Mouse (Mus musculus) CH12.LX (cell line): ENCODE results near the gene Smg9. TPM values are rescaled to one million over a fixed set of nuclear protein-coding genes. Genes with fewer than 3 reads are reported as not detected.
A peak's percentile ranks its signal among the peaks of the same experiment; 100 is the strongest.

Source experiments
- DNase-seq: peaks from one replicate; pipeline ENCODE4 v3.0.0-alpha.2; 2013; ENCODE audit errors: extremely low read depth
- H3K27ac ChIP-seq: 2 replicates; pipeline ENCODE4 v1.5.1; 2012; ENCODE audit warnings: low read depth, mild to moderate bottlenecking, control low read depth, moderate library complexity; ENCODE audit not compliant: insufficient read depth
- H3K27me3 ChIP-seq: replicated peaks from 2 replicates; pipeline ENCODE3; 2012; ENCODE audit warnings: inconsistent platforms
- H3K36me3 ChIP-seq, 2 experiments: replicated peaks in 1 of 2; 2 replicates each; pipeline versions ENCODE3 to v1.6.1; 2012; ENCODE audit warnings: inconsistent platforms in 1 of 2, low read length in 1 of 2, mild to moderate bottlenecking in 1 of 2, mixed read lengths in 1 of 2, moderate library complexity in 1 of 2; ENCODE audit not compliant: control insufficient read depth in 1 of 2, insufficient read depth in 1 of 2
- H3K4me1 ChIP-seq, 2 experiments: 2 replicates each; pipeline ENCODE4 v1.6.1; 2012; ENCODE audit warnings: inconsistent platforms in 1 of 2, moderate library complexity in 1 of 2; ENCODE audit not compliant: insufficient read depth in 2 of 2, control insufficient read depth in 1 of 2
- H3K4me2 ChIP-seq: 2 replicates; pipeline ENCODE4 v1.6.1; 2012; ENCODE audit warnings: low read depth, mild to moderate bottlenecking, control low read depth; ENCODE audit not compliant: poor library complexity, insufficient read depth, severe bottlenecking
- H3K4me3 ChIP-seq, 3 experiments: fragments of 150-350 bp in 1 of 3; sonication (generic) in 1 of 3; replicated peaks in 1 of 3; 2 replicates each; pipeline versions ENCODE3 to v1.5.1; 2011 to 2012; ENCODE audit warnings: low read depth in 2 of 3, low read length in 2 of 3, mild to moderate bottlenecking in 2 of 3, moderate library complexity in 2 of 3, control low read depth in 1 of 3, improper control_type of control experiment in 1 of 3, inconsistent platforms in 1 of 3, mixed read lengths in 1 of 3; ENCODE audit not compliant: poor library complexity in 1 of 3
- H3K79me2 ChIP-seq: replicated peaks from 2 replicates; pipeline ENCODE4 v1.6.1; 2012; ENCODE audit warnings: mild to moderate bottlenecking, moderate library complexity; ENCODE audit not compliant: control insufficient read depth, poor library complexity, insufficient read depth, severe bottlenecking; ENCODE audit errors: extremely low read depth
- H3K9ac ChIP-seq: 2 replicates; pipeline ENCODE4 v1.6.1; 2012; ENCODE audit warnings: low read depth, mild to moderate bottlenecking, control low read depth, moderate library complexity; ENCODE audit not compliant: insufficient read depth
- H3K9me3 ChIP-seq: replicated peaks from 2 replicates; pipeline ENCODE3; 2012; ENCODE audit warnings: low read length, inconsistent platforms, mixed read lengths
- BHLHE40 ChIP-seq: IDR thresholded peaks from 2 replicates; pipeline ENCODE4 v1.6.1; 2011; ENCODE audit warnings: mild to moderate bottlenecking, low read depth, low read length, improper control_type of control experiment
- CHD1 ChIP-seq: IDR thresholded peaks from 2 replicates; pipeline ENCODE4 v1.6.1; 2012; ENCODE audit warnings: low read depth, low read length, improper control_type of control experiment, inconsistent platforms
- CHD2 ChIP-seq: IDR thresholded peaks from 2 replicates; pipeline ENCODE4 v1.6.1; 2011; ENCODE audit warnings: low read length, improper control_type of control experiment
- CTCF ChIP-seq, 2 experiments: IDR thresholded peaks in 1 of 2; conservative IDR thresholded peaks in 1 of 2; 2 replicates each; pipeline ENCODE4 v1.5.1; 2011 to 2012; ENCODE audit warnings: low read depth in 2 of 2, low read length in 2 of 2, improper control_type of control experiment in 1 of 2, inconsistent platforms in 1 of 2, mild to moderate bottlenecking in 1 of 2, moderate library complexity in 1 of 2
- E2F4 ChIP-seq: IDR thresholded peaks from 2 replicates; pipeline ENCODE4 v1.6.1; 2011; ENCODE audit warnings: low read depth, low read length, improper control_type of control experiment; ENCODE audit not compliant: insufficient replicate concordance
- ELF1 ChIP-seq: IDR thresholded peaks from 2 replicates; pipeline ENCODE4 v1.6.1; 2014; ENCODE audit warnings: low read depth, mild to moderate bottlenecking, inconsistent platforms, low read length, improper control_type of control experiment
- EP300 ChIP-seq: IDR thresholded peaks from 2 replicates; pipeline ENCODE4 v1.6.1; 2011; ENCODE audit warnings: low read length, improper control_type of control experiment
- ETS1 ChIP-seq: conservative IDR thresholded peaks from 2 replicates; pipeline ENCODE4 v1.6.1; 2012; ENCODE audit warnings: low read depth, mild to moderate bottlenecking, inconsistent platforms, low read length, improper control_type of control experiment, moderate library complexity
- GABPA ChIP-seq: IDR thresholded peaks from 2 replicates; pipeline ENCODE4 v1.6.1; 2012; ENCODE audit warnings: low read depth, low read length, improper control_type of control experiment, inconsistent platforms; ENCODE audit not compliant: insufficient replicate concordance
- HCFC1 ChIP-seq: IDR thresholded peaks from 2 replicates; pipeline ENCODE4 v1.6.1; 2012; ENCODE audit warnings: low read depth, mild to moderate bottlenecking, inconsistent platforms, low read length, improper control_type of control experiment
- IRF4 ChIP-seq: IDR thresholded peaks from 2 replicates; pipeline ENCODE4 v1.6.1; 2014; ENCODE audit warnings: low read depth, mild to moderate bottlenecking, inconsistent platforms, low read length, improper control_type of control experiment
- JUN ChIP-seq: IDR thresholded peaks from 2 replicates; pipeline ENCODE4 v1.6.1; 2011; ENCODE audit warnings: low read depth, mild to moderate bottlenecking, low read length, improper control_type of control experiment, moderate library complexity; ENCODE audit not compliant: insufficient read depth
- JUND ChIP-seq: conservative IDR thresholded peaks from 2 replicates; pipeline ENCODE4 v1.6.1; 2011; ENCODE audit warnings: low read depth, low read length, improper control_type of control experiment
- KAT2A ChIP-seq: IDR thresholded peaks from 2 replicates; pipeline ENCODE4 v1.6.1; 2012; ENCODE audit warnings: low read length, improper control_type of control experiment, inconsistent platforms; ENCODE audit not compliant: insufficient replicate concordance
- MAFK ChIP-seq: IDR thresholded peaks from 2 replicates; pipeline ENCODE4 v1.6.1; 2011; ENCODE audit warnings: low read length, improper control_type of control experiment; ENCODE audit not compliant: insufficient replicate concordance
- MAX ChIP-seq: IDR thresholded peaks from 2 replicates; pipeline ENCODE4 v1.6.1; 2011; ENCODE audit warnings: low read length, improper control_type of control experiment
- MAZ ChIP-seq: IDR thresholded peaks from 2 replicates; pipeline ENCODE4 v1.6.1; 2012; ENCODE audit warnings: low read depth, mild to moderate bottlenecking, inconsistent platforms, low read length, improper control_type of control experiment, moderate library complexity
- MEF2A ChIP-seq: IDR thresholded peaks from 2 replicates; pipeline ENCODE4 v1.6.1; 2014; ENCODE audit warnings: low read depth, mild to moderate bottlenecking, inconsistent platforms, low read length, improper control_type of control experiment, borderline replicate concordance
- MXI1 ChIP-seq: IDR thresholded peaks from 2 replicates; pipeline ENCODE4 v1.6.1; 2011; ENCODE audit warnings: mild to moderate bottlenecking, low read depth, low read length, improper control_type of control experiment
- MYC ChIP-seq: IDR thresholded peaks from 2 replicates; pipeline ENCODE4 v1.6.1; 2011; ENCODE audit warnings: low read depth, mild to moderate bottlenecking, improper control_type of control experiment, low read length
- NELFE ChIP-seq: IDR thresholded peaks from 2 replicates; pipeline ENCODE4 v1.6.1; 2011; ENCODE audit warnings: low read depth, low read length, improper control_type of control experiment
- NRF1 ChIP-seq: IDR thresholded peaks from 2 replicates; pipeline ENCODE4 v1.6.1; 2014; ENCODE audit warnings: low read depth, mild to moderate bottlenecking, inconsistent platforms, low read length, improper control_type of control experiment, moderate library complexity
- PAX5 ChIP-seq: IDR thresholded peaks from 2 replicates; pipeline ENCODE4 v1.6.1; 2012; ENCODE audit warnings: low read length, inconsistent platforms, mixed read lengths
- POLR2A ChIP-seq: IDR thresholded peaks from 2 replicates; pipeline ENCODE4 v1.6.1; 2011; ENCODE audit warnings: low read depth, mild to moderate bottlenecking, improper control_type of control experiment, low read length
- POLR2AphosphoS2 ChIP-seq: IDR thresholded peaks from 2 replicates; pipeline ENCODE4 v1.6.1; 2011; ENCODE audit warnings: low read depth, low read length, improper control_type of control experiment
- RAD21 ChIP-seq: IDR thresholded peaks from 2 replicates; pipeline ENCODE4 v1.6.1; 2011; ENCODE audit warnings: low read depth, mild to moderate bottlenecking, low read length, improper control_type of control experiment, moderate library complexity
- RCOR1 ChIP-seq: conservative IDR thresholded peaks from 2 replicates; pipeline ENCODE4 v1.6.1; 2012; ENCODE audit warnings: low read depth, mild to moderate bottlenecking, inconsistent platforms, low read length, improper control_type of control experiment
- SIN3A ChIP-seq: IDR thresholded peaks from 2 replicates; pipeline ENCODE4 v1.6.1; 2012; ENCODE audit warnings: low read length, improper control_type of control experiment, inconsistent platforms
- SMC3 ChIP-seq: IDR thresholded peaks from 2 replicates; pipeline ENCODE4 v1.6.1; 2011; ENCODE audit warnings: low read depth, low read length, improper control_type of control experiment
- TBP ChIP-seq: conservative IDR thresholded peaks from 2 replicates; pipeline ENCODE4 v1.6.1; 2011; ENCODE audit warnings: low read depth, low read length, improper control_type of control experiment
- TCF12 ChIP-seq: IDR thresholded peaks from 2 replicates; pipeline ENCODE4 v1.6.1; 2014; ENCODE audit warnings: low read depth, mild to moderate bottlenecking, inconsistent platforms, low read length, improper control_type of control experiment
- UBTF ChIP-seq: IDR thresholded peaks from 2 replicates; pipeline ENCODE4 v1.6.1; 2012; ENCODE audit warnings: low read depth, mild to moderate bottlenecking, inconsistent platforms, low read length, improper control_type of control experiment, moderate library complexity
- USF1 ChIP-seq: IDR thresholded peaks from 2 replicates; pipeline ENCODE4 v1.6.1; 2014; ENCODE audit warnings: low read depth, mild to moderate bottlenecking, inconsistent platforms, low read length, improper control_type of control experiment
- USF2 ChIP-seq: conservative IDR thresholded peaks from 2 replicates; pipeline ENCODE4 v1.6.1; 2011; ENCODE audit warnings: low read depth, low read length, improper control_type of control experiment
- ZC3H11A ChIP-seq: IDR thresholded peaks from 2 replicates; pipeline ENCODE4 v1.6.1; 2012; ENCODE audit warnings: low read depth, mild to moderate bottlenecking, inconsistent platforms, low read length, improper control_type of control experiment
- ZKSCAN1 ChIP-seq: IDR thresholded peaks from 2 replicates; pipeline ENCODE4 v1.6.1; 2012; ENCODE audit warnings: low read depth, inconsistent platforms, low read length, improper control_type of control experiment, borderline replicate concordance
- ZMIZ1 ChIP-seq: IDR thresholded peaks from 2 replicates; pipeline ENCODE4 v1.6.1; 2012; ENCODE audit warnings: low read depth, mild to moderate bottlenecking, inconsistent platforms, low read length, improper control_type of control experiment
- ZNF384 ChIP-seq: IDR thresholded peaks from 2 replicates; pipeline ENCODE4 v1.6.1; 2012; ENCODE audit warnings: low read depth, low read length, improper control_type of control experiment, inconsistent platforms
- dilution Hi-C: fragments of 300-500 bp; cut with MboI; formaldehyde crosslinking; loops from 2 replicates; pipeline ENCODE4 v1.14.3; 2020; ENCODE audit warnings: low sequenced_read_pairs; ENCODE audit not compliant: extremely low pct_unique_long_range_greater_than_20kb, extremely low pct_ligation_motif_present
- in situ Hi-C: fragments of 300-500 bp; cut with MboI; formaldehyde crosslinking; loops from 3 replicates; pipeline ENCODE4 v1.14.3; 2019; ENCODE audit warnings: low sequenced_read_pairs, low pct_ligation_motif_present, low pct_unique_long_range_greater_than_20kb, mixed read lengths
- polyA plus RNA-seq: library from polyadenylated mRNA; unstranded; fragments of >175 nt; gene quantifications from 2 replicates; pipeline ENCODE4 v1.2.1, GENCODE M21; 2012; ENCODE audit warnings: low read depth; ENCODE audit not compliant: insufficient read length
- total RNA-seq, 2 experiments: library from RNA; depleted of rRNA; stranded (reverse); fragments of 300-350 nt in 1 of 2; fragments of >200 nt in 1 of 2; gene quantifications; 2 replicates each; pipeline ENCODE4 v1.2.3; 2012 to 2014

Gene Smg9
- total and polyA plus RNA-seq, 3 experiments: 19.9 to 26.8 (median 20.5) TPM

DNA sequence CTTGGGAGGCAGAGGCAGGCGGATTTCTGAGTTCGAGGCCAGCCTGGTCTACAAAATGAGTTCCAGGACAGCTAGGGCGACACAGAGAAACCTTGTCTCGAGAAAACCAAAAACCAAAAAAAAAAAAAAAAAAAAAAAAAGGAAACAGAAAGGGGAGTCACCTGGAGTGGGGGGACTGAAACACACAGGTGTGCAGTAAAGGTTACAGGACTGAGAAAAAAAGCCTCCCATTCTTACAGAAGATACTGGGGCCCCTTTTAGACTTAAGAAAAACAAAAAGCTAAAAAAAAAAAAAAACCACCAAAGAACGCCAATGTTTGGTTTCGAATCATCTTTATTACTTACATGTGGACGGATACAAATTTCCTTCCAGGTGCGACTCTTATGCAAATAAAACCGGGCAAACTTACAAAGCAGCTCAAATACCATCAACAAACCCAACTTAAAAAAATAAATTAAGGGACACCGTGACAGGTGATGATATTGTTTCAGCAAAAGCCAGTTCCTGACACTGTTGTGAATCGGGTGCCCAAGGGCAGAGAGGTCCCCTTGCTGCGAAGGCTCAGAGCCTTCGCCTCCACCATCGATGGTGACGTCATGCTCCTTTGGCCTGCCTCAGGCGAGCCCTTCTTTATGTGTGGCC lies 16.6 kb upstream of the Smg9 start:
- Histone ChIP-seq H3K27me3 (no peaks in the 10 kb centered on the region), H3K79me2 (no peaks in the 10 kb centered on the region), H3K4me1 (peaks cover 28 to 73% of the 10 kb centered on the region in 2 experiments), H3K4me2 (no peak overlapping the region; the same call in 1 of the 2 replicates), H3K9me3 (no peaks in the 10 kb centered on the region), H3K36me3 (peaks cover 0 to 25% of the 10 kb centered on the region in 2 experiments), H3K4me3 (no peak overlapping the region), H3K27ac (no peak overlapping the region), H3K9ac (no peak overlapping the region)
- DNase-seq: no peak
- dilution Hi-C loops: no loop called here
- TF ChIP-seq E2F4 (no peak), ELF1 (no peak), BHLHE40 (no peak), CHD2 (no peak), CTCF (conservative IDR thresholded peaks at IDR 0.05 in 1 of 2, IDR thresholded peaks at IDR 0.05 in 1 of 2; ENCODE audit: low read depth in 2 of 2, low read length in 2 of 2) (no peak), RCOR1 (no peak), ZC3H11A (no peak), GABPA (no peak), EP300 (peak; percentile 46; the same call in 1 of the 2 replicates), JUN (no peak), USF1 (no peak), MAX (no peak), MAZ (no peak), CHD1 (no peak), MEF2A (no peak), MXI1 (no peak), HCFC1 (no peak), POLR2A (no peak), NELFE (no peak), USF2 (no peak), ZNF384 (peak; percentile 92), ETS1 (0 out of 2 replicates have a peak, but pooled peaks have one; percentile 14), NRF1 (no peak), SIN3A (no peak), KAT2A (no peak), POLR2AphosphoS2 (no peak), TBP (no peak), MAFK (no peak), TCF12 (peak; percentile 51; the same call in 1 of the 2 replicates), ZKSCAN1 (no peak), RAD21 (no peak), MYC (no peak), SMC3 (no peak), ZMIZ1 (no peak), PAX5 (no peak), UBTF (no peak), IRF4 (peak; percentile 15; the same call in 1 of the 2 replicates), JUND (0 out of 2 replicates have a peak, but pooled peaks have one; percentile 22)
- in situ Hi-C loops: loop anchor here (25.0 kb wide), 1 partner anchor 421 kb away; the partner anchor contains the start of genes Vmn1r180 and Vmn1r181
